Mouse (Mus musculus) ES-CJ7 (cell line): ENCODE measurements around the gene Slco2b1.
A peak's percentile ranks its signal among the peaks of the same experiment; 100 is the strongest.

Experiments used
- DNase-seq: peaks from one replicate; pipeline ENCODE4 v3.0.0; 2011; ENCODE audit warnings: low read depth, low spot score

The Slco2b1 gene

DNA sequence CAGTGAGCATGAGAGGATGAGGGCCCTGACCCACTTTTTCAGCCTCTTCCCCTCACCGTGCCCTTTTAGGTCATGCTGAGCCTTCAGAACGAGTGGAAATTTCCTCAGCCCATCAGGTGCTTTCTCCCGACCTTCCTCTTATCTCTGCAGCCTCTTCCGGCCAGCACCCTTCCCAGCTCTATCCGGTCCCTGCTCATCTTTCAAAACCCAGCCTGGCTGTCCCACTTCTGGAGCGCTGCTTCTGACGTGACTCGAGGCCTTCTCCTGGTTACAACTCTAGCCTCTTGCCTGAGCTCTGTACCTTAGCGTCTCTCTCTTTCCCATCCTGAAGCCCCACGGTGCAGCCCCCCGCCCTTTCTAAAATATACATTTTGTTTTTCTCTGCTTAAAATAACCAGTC is 56.9 kb downstream of the Slco2b1 start:
- DNase-seq, result no peak

DNA sequence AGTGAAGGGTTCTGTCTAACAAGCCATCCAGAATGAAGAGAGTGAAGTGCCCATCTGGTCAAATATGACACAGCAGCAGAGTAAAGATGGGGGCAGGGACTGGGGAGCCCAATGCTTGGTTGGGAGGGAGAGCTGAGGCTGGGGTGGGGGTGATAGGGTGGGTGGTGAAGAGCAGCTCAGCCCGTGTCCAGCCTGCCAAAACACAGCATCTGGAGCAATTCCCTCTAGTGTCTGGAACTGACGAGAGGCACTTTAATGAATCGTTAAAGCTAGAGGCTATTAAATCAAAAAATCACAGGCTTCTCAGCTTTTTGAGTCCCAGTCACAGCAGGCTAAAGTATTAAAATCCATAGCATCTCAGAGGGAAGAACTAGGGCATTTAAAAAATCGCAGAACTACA is 61.6 kb downstream of the Slco2b1 start:
- no peak for DNase-seq

DNA sequence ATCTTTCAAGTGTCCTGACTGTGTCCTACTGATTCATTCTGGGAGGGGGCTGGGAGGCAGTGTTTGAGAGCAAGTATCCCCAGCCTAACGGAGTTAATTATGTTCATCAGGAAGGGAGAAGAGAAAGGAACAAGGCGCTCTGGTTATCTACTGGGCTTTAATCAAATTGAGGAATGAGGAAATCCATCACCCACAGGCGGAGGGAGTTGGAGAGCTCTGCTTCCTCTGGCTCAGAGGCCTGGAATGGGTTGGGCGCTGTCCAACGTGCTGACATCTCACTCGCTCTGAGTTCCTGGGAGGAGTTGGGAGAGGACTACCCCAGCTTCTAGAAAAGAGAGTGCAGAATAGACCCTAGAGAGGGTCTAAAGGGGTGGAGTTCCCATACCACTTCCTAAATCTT is 62.5 kb downstream of the Slco2b1 start:
- peak; percentile 48 for DNase-seq

- DNase-seq, result no peak
Observed at GRCm38 (mm10) chr7:99644701-99645100, 66.4 kb downstream of the Slco2b1 start.

- DNase-seq, result no peak
Observed at GRCm38 (mm10) chr7:99642078-99642477, 69.1 kb downstream of the Slco2b1 start.

GRCm38 (mm10) chr7:99641245-99641644 is 69.9 kb downstream of the Slco2b1 start:
- DNase-seq, result no peak

GRCm38 (mm10) chr7:99633966-99634665 is 77.0 kb downstream of the Slco2b1 start:
- no peak for DNase-seq

DNA sequence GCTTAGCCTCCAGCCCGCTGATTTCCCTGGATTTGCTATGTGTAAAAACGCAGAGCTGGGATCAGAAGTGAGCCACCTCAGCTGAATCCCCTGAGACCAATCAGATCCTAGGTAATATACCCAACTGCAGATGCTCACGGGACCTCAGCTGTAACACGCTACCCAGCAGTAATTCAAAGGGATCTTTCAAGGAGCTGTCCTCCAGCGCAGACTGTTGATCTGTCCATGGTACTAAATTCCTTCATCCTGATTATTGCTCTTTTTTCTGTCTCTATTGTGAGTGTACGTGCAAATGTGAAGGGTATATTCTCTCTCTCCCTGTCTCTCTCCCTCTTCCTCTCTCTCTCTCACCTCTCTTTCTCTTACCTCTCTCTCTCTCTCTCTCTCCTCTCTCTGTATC is 78.9 kb downstream of the Slco2b1 start:
- DNase-seq, result peak; percentile 25

DNA sequence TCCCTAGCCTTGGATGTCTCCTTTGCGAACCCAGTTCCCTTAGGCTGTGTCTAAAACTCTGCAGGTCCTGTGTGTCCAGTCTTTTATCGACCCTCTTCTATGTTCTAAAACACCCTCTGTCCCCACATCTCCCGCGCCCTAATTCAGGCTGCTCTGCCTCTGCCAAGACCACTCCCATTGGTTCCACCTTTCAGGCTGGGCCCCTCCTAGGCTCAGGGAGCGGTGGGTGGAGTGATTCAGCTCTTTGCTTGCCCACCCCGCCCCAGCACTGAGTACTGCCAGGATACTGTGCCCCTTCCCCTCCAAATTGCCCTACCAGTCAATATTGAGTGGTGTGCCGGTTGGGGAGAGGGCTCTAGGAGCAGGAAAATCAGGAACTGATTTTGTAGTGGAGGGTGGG is 83.8 kb downstream of the Slco2b1 start:
- DNase-seq, result no peak

- DNase-seq, result peak; percentile 59
Observed at GRCm38 (mm10) chr7:99626376-99627270, 84.5 kb downstream of the Slco2b1 start, which contains the start of gene Tpbgl. Gene Tpbgl, minus strand, starts transcription at chr7:99627103.

- peak; percentile 80 for DNase-seq
Observed at GRCm38 (mm10) chr7:99625722-99626375, 85.3 kb downstream of the Slco2b1 start.

DNA sequence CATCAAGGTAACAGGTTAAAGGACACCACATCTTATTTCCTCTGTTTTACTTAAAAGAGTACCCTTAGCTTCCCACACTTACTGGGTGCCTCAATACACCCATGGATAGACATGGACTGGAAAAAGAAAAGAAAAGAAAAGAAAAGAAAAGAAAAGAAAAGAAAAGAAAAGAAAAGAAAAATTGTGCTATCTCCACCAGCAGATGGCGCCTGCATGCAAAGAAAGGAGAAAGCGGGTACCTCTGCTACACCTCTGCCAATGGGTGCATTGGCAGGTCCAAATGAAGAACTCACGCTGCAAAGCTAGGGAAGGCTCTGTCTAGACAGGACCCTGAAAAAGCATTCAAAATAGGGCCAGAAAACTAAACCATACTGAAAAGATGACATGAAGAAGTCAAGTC is 92.3 kb downstream of the Slco2b1 start:
- peak; percentile 18 for DNase-seq

DNA sequence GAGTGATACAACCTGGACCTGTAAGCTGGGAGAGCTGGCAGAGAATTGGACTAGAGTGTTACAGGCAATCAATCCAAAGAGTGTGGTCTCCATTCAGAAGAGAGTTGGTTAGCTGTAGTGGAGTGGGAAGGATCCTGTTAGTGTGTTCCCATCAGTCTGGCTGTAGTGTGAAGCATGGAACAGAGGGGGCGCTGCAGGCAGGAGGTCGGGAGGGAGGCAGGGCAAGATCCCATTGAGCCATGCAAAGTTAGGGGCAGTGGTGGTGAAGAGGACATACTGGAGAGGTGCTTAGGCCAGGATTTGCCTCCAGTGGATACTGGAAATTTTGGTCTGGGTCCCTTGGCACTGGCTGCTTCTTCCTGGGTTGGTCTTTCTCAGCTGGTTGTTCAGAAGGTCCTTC is 92.9 kb downstream of the Slco2b1 start:
- no peak for DNase-seq
